ENCODE assay signal across 22 mouse cellular contexts in the genomic region with DNA sequence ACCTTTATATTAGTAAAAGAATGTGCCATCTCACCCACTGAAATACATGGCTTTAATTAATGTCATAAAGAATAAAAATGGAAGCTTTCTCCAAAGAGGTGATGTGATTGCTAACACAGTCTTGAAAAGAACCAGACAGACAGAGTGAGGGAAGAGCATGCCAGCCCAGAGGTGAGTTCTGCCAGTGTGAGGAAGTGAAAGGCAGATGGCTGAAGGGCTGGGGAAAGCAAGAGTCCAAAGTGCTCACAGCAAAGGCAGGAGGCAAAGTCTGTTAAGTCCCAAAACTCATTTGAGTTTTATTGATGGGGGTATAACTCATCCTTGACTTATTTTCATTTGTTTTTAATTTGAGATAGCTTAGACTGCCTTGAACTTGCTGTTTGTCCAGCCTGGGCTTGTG. TPM values are rescaled to one million over a fixed set of nuclear protein-coding genes. Genes with fewer than 3 reads are reported as not detected.
"Had no signal": no experiment of that assay in that cellular context is flagged by ENCODE, and none has a peak within 500 bp of the region (broad histone marks: within the 10 kb centered on the region; RNA-seq: fewer than 3 reads in every experiment).

No protein-coding gene starts in this region.

- H3K27ac ChIP-seq: midbrain, embryonic 10.5 days; midbrain, embryonic 12.5 days; neural tube, embryonic 13.5 days; neural tube, embryonic 15.5 days had no signal

- DNase-seq: lung, embryonic 14.5 days; lung, postnatal 10 days; lung, postnatal 4 days; midbrain, embryonic 14.5 days; retina, postnatal 1 day; right cerebral cortex, adult 18-20 months; right cerebral cortex, postnatal 25 days; right cerebral cortex, postnatal 4 days; spleen, adult 18-20 months; thymus, adult 18-20 months; thymus, postnatal 14 days; thymus, postnatal 36 days had no signal

- H3K4me3 ChIP-seq: midbrain, embryonic 10.5 days; midbrain, embryonic 12.5 days; myocyte; neural tube, embryonic 13.5 days; neural tube, embryonic 15.5 days had no signal

- H3K9ac ChIP-seq: lung, embryonic 14.5 days; midbrain, embryonic 12.5 days; neural tube, embryonic 13.5 days; neural tube, embryonic 15.5 days had no signal

- H3K4me2 ChIP-seq: lung, embryonic 14.5 days; midbrain, embryonic 12.5 days; neural tube, embryonic 13.5 days; neural tube, embryonic 15.5 days had no signal

- H3K27me3 ChIP-seq: midbrain, embryonic 12.5 days; neural tube, embryonic 13.5 days; neural tube, embryonic 15.5 days had no signal

- ATAC-seq: midbrain, embryonic 16.5 days had no signal

- H3K9me3 ChIP-seq: midbrain, embryonic 10.5 days; midbrain, embryonic 12.5 days; neural tube, embryonic 13.5 days; neural tube, embryonic 15.5 days had no signal

- H3K4me1 ChIP-seq: midbrain, embryonic 10.5 days; midbrain, embryonic 12.5 days; neural tube, embryonic 13.5 days; neural tube, embryonic 15.5 days had no signal

RNA-seq across cellular contexts. Expression of a gene that starts 4.4 kb away (rescaled TPM):
- total RNA-seq: megakaryocyte, adult 5-6 weeks; megakaryocyte-erythroid progenitor cell, adult 5-6 weeks had no signal
- polyA plus RNA-seq: lung, embryonic 14.5 days; midbrain, embryonic 10.5 days; midbrain, embryonic 14.5 days; myocyte; neural tube, embryonic 11.5 days; stomach, embryonic 14.5 days had no signal

RNA-seq across cellular contexts. Expression of a gene that starts 40.0 kb away (rescaled TPM):
- total RNA-seq: megakaryocyte, adult 5-6 weeks had no signal
